Mouse (Mus musculus): ENCODE data around the gene Cd2ap.

- TF ChIP-seq TAL1 (IDR thresholded peaks at IDR 0.05; ENCODE audit: low read length) (no peak), GATA1 (IDR thresholded peaks at IDR 0.05; ENCODE audit: low read length) (no peak)
Observed at GRCm38 (mm10) chr17:42914726-42915125, 38.3 kb upstream of the Cd2ap start.

All from erythroblast, embryonic 14.5 days (primary cell).